Mouse (Mus musculus) C2C12 (cell line): ENCODE data around the gene Kpna3.

Experiments
- CTCF ChIP-seq: IDR thresholded peaks from one replicate; pipeline ENCODE4 v1.5.1; 2011; ENCODE audit not compliant: control insufficient read depth, insufficient read depth, insufficient read length
- MYOD1 ChIP-seq: IDR thresholded peaks from one replicate; pipeline ENCODE4 v1.6.1; 2011; ENCODE audit warnings: low read depth; ENCODE audit not compliant: control insufficient read depth, insufficient read length

DNA sequence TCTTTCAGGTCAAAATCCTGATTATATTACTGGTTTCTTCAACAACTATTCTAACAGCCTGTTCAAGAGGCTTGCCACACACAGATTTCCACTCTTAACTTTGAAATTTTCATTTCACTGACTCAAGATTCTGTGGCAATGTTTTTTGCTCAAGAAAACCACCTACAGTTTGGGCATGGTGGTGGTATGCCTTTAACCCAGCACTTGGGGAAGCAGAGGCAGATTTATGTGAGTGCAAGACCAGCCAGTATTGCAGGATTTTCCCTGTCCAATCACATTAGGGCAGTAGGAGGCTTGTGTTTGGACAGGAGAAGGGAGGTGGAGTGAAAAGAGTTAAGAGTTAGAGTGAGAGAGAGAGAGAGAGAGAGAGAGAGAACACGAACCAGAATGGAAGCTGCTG, 24.9 kb downstream of the Kpna3 start:
- no peak for TF ChIP-seq CTCF
- TF ChIP-seq MYOD1 = no peak
